ENCODE assay signal across 8 mouse cellular contexts in genomic region chr15:84854921-84855901, GRCm38 (mm10). TPM values are rescaled to one million over a fixed set of nuclear protein-coding genes. Genes with fewer than 3 reads are reported as not detected.
A peak's percentile ranks its signal among the peaks of the same experiment; 100 is the strongest.
DNase-seq lines count a peak whose midpoint lies in the region; ATAC-seq lines count a peak whose summit lies in the region.

No protein-coding gene starts in this region.

- H3K9ac ChIP-seq in heart, embryonic 12.5 days: peak overlapping the region; percentile 75
- H3K9ac ChIP-seq in kidney, embryonic 16.5 days (replicated peaks; ENCODE audit: low read length): peak overlapping the region; percentile 71
- H3K9ac ChIP-seq in neural tube, embryonic 15.5 days (replicated peaks): peak overlapping the region; percentile 74

- peaks cover 14% of the 10 kb centered on the region for H3K27me3 ChIP-seq in heart, embryonic 12.5 days (replicated peaks)
- peaks cover 5% of the 10 kb centered on the region; the same call in 1 of the 2 replicates for H3K27me3 ChIP-seq in kidney, embryonic 16.5 days (ENCODE audit: insufficient read depth, low read length)
- H3K27me3 ChIP-seq in neural tube, embryonic 15.5 days (replicated peaks): no peaks in the 10 kb centered on the region

- H3K4me3 ChIP-seq in heart, embryonic 12.5 days: peak overlapping the region; percentile 63
- peak overlapping the region; percentile 78 for H3K4me3 ChIP-seq in kidney, embryonic 16.5 days (ENCODE audit: low read length)
- peak overlapping the region; percentile 81 for H3K4me3 ChIP-seq in neural tube, embryonic 15.5 days (replicated peaks)

- ATAC-seq in CD4-positive, CD25-positive, alpha-beta regulatory T cell, adult 4 months: peak; percentile 21
- no peak for ATAC-seq in heart, embryonic 12.5 days (ENCODE audit: insufficient number of reproducible peaks, low FRiP score)
- ATAC-seq in kidney, embryonic 16.5 days (ENCODE audit: low FRiP score, low TSS enrichment): peak; percentile 24
- ATAC-seq in neural tube, embryonic 15.5 days (ENCODE audit: low FRiP score): peak; percentile 21

- peaks cover 26% of the 10 kb centered on the region for H3K4me1 ChIP-seq in heart, embryonic 12.5 days (replicated peaks)
- H3K4me1 ChIP-seq in kidney, embryonic 16.5 days (ENCODE audit: insufficient read depth, low read length): peaks cover 38% of the 10 kb centered on the region
- peaks cover 50% of the 10 kb centered on the region for H3K4me1 ChIP-seq in neural tube, embryonic 15.5 days

- H3K4me2 ChIP-seq in heart, embryonic 12.5 days: peak overlapping the region; percentile 91
- H3K4me2 ChIP-seq in kidney, embryonic 16.5 days (replicated peaks; ENCODE audit: low read depth, low read length): peak overlapping the region; percentile 99
- H3K4me2 ChIP-seq in neural tube, embryonic 15.5 days: peak overlapping the region; percentile 96

- DNase-seq in adrenal gland, adult 2 months: peak; percentile 32
- DNase-seq in embryo, embryonic 11 days: peak; percentile 84
- DNase-seq in lung, adult 18-20 months: peak; percentile 17 to 39
- peak; percentile 3 for DNase-seq in thymus, postnatal 0 days (ENCODE audit: low spot score)

- no peaks in the 10 kb centered on the region for H3K9me3 ChIP-seq in heart, embryonic 12.5 days (replicated peaks)
- H3K9me3 ChIP-seq in kidney, embryonic 16.5 days (ENCODE audit: low read length): no peaks in the 10 kb centered on the region
- H3K9me3 ChIP-seq in neural tube, embryonic 15.5 days (replicated peaks): no peaks in the 10 kb centered on the region

- WGBS in heart, embryonic 12.5 days: under 1% methylated on average over 88 of the region's 88 CpGs
- under 1% methylated on average over 88 of the region's 88 CpGs for WGBS in kidney, embryonic 16.5 days
- WGBS in neural tube, embryonic 15.5 days: under 1% methylated on average over 87 of the region's 88 CpGs

- H3K36me3 ChIP-seq in heart, embryonic 12.5 days: no peaks in the 10 kb centered on the region
- H3K36me3 ChIP-seq in kidney, embryonic 16.5 days (ENCODE audit: insufficient read depth, low read length): no peaks in the 10 kb centered on the region
- H3K36me3 ChIP-seq in neural tube, embryonic 15.5 days: no peaks in the 10 kb centered on the region

- H3K27ac ChIP-seq in heart, embryonic 12.5 days (ENCODE audit: poor library complexity, severe bottlenecking): no peak overlapping the region
- H3K27ac ChIP-seq in kidney, embryonic 16.5 days (ENCODE audit: low read length): 0 out of 2 replicates have a peak overlapping the region, but pooled peaks have one; percentile 34
- peak overlapping the region; percentile 97 for H3K27ac ChIP-seq in neural tube, embryonic 15.5 days (replicated peaks)

RNA-seq across cellular contexts. Expression of gene Phf21b, which starts 0.6 kb away (rescaled TPM):
- polyA plus RNA-seq in CD4-positive, CD25-positive, alpha-beta regulatory T cell, adult 4 months (2017; shearing (Covaris generic)): 1 to 10 TPM in 1 of 2 experiments, under 1 TPM in 1; 0.96 to 1.9 TPM
- 1 to 10 TPM; 1.7 to 1.8 TPM for total RNA-seq in adrenal gland, adult 2 months (2021)
- 5.2 and 5.5 TPM in 2 replicates for polyA plus RNA-seq in adrenal gland, adult 2 months (2012; rRNA removed)
- polyA plus RNA-seq in heart, embryonic 12.5 days (2016; fragmentation: Nextera tagmentation; extraction: Ambion mirVana): 0.22 and 0.36 TPM in 2 replicates
- polyA plus RNA-seq in kidney, embryonic 16.5 days (2015; fragmentation: Nextera tagmentation; extraction: Ambion mirVana): 0.19 and 0.49 TPM in 2 replicates
- polyA plus RNA-seq in neural tube, embryonic 15.5 days (2015; fragmentation: Nextera tagmentation; extraction: Ambion mirVana): 2.6 and 3.3 TPM in 2 replicates
- polyA plus RNA-seq in thymus, postnatal 0 days (2015; fragmentation: Nextera tagmentation; extraction: Ambion mirVana): 0.08 and 0.17 TPM in 2 replicates

Comparison
In these comparisons a context has a peak if more than half of its experiments do, and no peak if none do; other contexts are left out.
1. DNase-seq: peak in every context shown above with its lines; median percentile 84 in embryo, embryonic 11 days; 32 in adrenal gland, adult 2 months; 28 in lung, adult 18-20 months; 3 in thymus, postnatal 0 days.